Mouse (Mus musculus): ENCODE measurements at regions not wholly inside any gene's neighbourhood (a gene's known extent, or its start where the extent isn't known, plus 50 kb on each side); places are given as distances from the start of the nearest gene placed in this dataset.

DNA sequence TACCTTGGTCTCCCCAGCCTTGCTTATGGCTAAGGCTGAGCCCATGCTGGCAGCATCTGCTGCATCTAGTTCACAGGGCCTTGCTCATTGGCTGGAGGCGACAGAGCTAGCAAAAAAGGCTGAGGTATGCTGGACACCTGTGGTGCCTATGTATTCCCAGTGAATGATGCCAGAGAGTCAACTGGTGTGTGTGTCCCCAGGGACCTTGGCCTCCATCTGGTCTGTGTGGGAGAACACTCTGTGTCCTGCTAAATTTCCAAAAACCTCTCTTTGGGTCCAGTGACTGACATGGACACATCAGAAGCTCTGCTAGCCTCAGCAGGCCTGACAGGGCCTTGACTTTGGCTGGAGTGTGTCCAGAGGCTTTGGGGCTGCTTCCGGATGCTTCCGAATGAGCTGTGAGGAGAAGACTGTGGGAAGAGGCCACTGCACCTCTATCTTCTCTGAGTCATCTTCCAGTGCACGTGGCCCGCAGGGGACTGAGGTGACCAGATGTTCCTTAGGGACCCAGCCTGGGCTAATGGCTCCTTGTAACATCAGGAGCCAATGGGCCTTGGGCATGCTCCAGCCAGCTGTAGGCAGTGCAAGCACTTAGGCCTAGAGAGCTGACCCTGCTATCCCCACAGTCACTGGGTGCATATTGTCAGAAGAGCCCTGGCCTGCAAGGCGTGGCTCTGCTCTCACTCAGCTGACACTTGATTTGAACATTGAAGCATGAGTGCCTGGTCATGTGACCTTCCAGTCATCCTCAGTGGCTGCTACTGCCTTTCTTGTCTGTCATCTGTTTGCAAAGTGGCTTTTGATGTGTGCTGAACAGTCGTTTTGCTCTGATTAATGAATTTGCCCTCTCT is 368.2 kb downstream of the Tbc1d22a start:
- TF ChIP-seq CTCF (IDR thresholded peaks at IDR 0.05; ENCODE audit: low read depth) = no peak
- TF ChIP-seq EP300 (IDR thresholded peaks at IDR 0.05; ENCODE audit: low read depth) = no peak

Data from heart, postnatal 0 days (tissue).